Mouse (Mus musculus) thymus, postnatal 25 days (tissue): ENCODE data around the gene Gm20425.

Source experiments
- DNase-seq: peaks from one replicate; pipeline ENCODE4 v3.0.0; 2022

Gm20425 gene

GRCm38 (mm10) chr9:103149074-103149799, 80.9 kb downstream of the Gm20425 start:
- DNase-seq, result no peak

- no peak for DNase-seq
Observed at GRCm38 (mm10) chr9:103147103-103147502, 83.0 kb downstream of the Gm20425 start.

- peak; percentile 2 for DNase-seq
Observed at GRCm38 (mm10) chr9:103146703-103147102, 83.4 kb downstream of the Gm20425 start.

GRCm38 (mm10) chr9:103146257-103146656, 83.8 kb downstream of the Gm20425 start:
- no peak for DNase-seq

- no peak for DNase-seq
Observed at GRCm38 (mm10) chr9:103145351-103145750, 84.8 kb downstream of the Gm20425 start.

- no peak for DNase-seq
Observed at GRCm38 (mm10) chr9:103143881-103144280, 86.2 kb downstream of the Gm20425 start.

GRCm38 (mm10) chr9:103141266-103141665, 88.8 kb downstream of the Gm20425 start:
- no peak for DNase-seq

GRCm38 (mm10) chr9:103140384-103140783, 89.7 kb downstream of the Gm20425 start:
- no peak for DNase-seq
